Mouse (Mus musculus): Measurements from ENCODE around the gene Cisd2. TPM values are rescaled to one million over a fixed set of nuclear protein-coding genes. Genes with fewer than 3 reads are reported as not detected.

Gene Cisd2
- 56.9 TPM for polyA plus RNA-seq (2015; fragmentation: Illumina TruSeq; extraction: RNeasy Lipid Tissue Mini Kit (QIAGEN cat#74804); ENCODE audit: low read depth, low replicate concordance)

DNA sequence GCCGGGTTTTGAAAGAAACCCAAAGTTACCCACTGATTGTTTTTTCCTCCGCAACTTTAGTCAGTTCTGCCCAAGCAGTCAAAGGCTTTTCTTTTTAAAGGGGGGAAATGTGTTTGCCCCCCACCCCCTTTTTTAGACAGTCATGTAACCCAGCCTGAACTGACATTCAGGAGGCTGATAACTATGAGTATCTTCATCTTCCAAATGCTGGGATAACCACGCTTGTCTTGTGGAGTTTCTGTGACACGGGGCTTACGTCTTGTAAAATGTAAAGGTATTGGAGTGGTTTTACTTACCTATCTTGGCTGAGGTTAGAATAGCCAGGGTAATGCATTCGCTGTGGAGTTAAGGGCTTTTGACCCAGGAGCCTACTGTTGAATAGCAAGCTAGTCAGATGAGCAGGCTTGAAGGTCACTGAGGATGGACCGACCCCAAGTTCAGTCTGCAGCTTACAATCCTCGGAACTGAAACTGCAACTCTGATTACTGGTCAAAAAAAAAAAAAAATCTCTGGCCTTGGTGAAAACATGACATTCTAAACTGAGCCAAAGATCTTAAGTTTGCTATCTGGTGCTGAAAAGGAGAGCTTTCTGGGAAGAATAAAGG, at the start of gene Cisd2:
Gene Cisd2, minus strand, starts transcription at position 318 of the 605 bp plus-strand sequence.

DNA sequence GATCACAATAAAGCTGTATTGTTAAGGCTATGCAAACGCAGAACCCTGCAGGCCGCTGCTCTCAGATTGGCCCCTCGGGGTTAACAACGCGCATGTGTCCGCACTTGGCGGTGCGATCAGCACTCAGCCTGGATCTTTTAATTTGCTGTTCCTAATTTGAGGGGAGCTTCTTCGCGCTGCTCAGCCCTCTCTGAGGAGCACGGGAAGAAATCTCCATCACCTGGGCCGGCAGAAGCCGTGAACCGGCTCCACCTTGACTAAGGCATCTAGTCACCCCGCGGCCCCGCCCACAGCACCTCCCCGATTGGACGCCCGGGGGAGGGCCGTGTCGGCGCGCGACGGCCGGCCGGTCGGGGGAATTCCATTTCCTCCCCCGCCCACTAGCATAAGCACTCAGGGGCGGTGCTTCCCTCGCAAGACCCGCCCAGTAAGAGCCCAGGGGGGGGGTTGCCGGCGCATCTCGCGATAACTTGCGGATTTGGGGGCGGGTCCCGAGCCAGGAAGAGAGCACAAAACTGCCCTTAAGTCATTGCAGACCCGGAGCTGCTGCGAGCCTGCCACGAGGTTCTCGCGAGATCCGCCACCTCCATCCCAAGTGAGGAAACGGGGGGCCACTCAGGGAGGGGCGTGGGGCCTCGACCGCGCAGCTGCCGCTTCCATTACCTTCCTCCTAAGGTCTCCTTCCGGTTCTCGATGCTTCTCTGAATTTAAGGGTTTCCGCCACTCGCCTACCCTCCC, 14.2 kb upstream of the Cisd2 start, which contains the start of gene Ube2d3:
Gene Ube2d3, plus strand, starts transcription at position 392 of the 738 bp plus-strand sequence.

Other genes with a start within 250 kb of the Cisd2 start
- gene Cenpe, start 211.4 kb downstream of the Cisd2 start, polyA plus RNA-seq (2015; fragmentation: Illumina TruSeq; extraction: RNeasy Lipid Tissue Mini Kit (QIAGEN cat#74804); ENCODE audit: low read depth, low replicate concordance) = 0.28 TPM
- gene Bdh2, start 142.7 kb downstream of the Cisd2 start, polyA plus RNA-seq (2015; fragmentation: Illumina TruSeq; extraction: RNeasy Lipid Tissue Mini Kit (QIAGEN cat#74804); ENCODE audit: low read depth, low replicate concordance) = 3.1 TPM
- gene Slc9b2, start 116.2 kb downstream of the Cisd2 start, polyA plus RNA-seq (2015; fragmentation: Illumina TruSeq; extraction: RNeasy Lipid Tissue Mini Kit (QIAGEN cat#74804); ENCODE audit: low read depth, low replicate concordance) = 4.0 TPM
- not detected for gene Slc9b1, start 75.9 kb downstream of the Cisd2 start, polyA plus RNA-seq (2015; fragmentation: Illumina TruSeq; extraction: RNeasy Lipid Tissue Mini Kit (QIAGEN cat#74804); ENCODE audit: low read depth, low replicate concordance)
- 360 TPM for gene Ube2d3, start 14.2 kb upstream of the Cisd2 start, polyA plus RNA-seq (2015; fragmentation: Illumina TruSeq; extraction: RNeasy Lipid Tissue Mini Kit (QIAGEN cat#74804); ENCODE audit: low read depth, low replicate concordance)
- gene Manba, start 61.7 kb upstream of the Cisd2 start, polyA plus RNA-seq (2015; fragmentation: Illumina TruSeq; extraction: RNeasy Lipid Tissue Mini Kit (QIAGEN cat#74804); ENCODE audit: low read depth, low replicate concordance) = 7.6 TPM

Measured in brain, adult 10 weeks (tissue).